In genomic region chr1:89461881-89462280, GRCm38 (mm10) we compare ENCODE assay signal across 27 mouse cellular contexts.
"Had no signal": no experiment of that assay in that cellular context is flagged by ENCODE, and none has a peak within 500 bp of the region (broad histone marks: within the 10 kb centered on the region; RNA-seq: fewer than 3 reads in every experiment).

No protein-coding gene starts in this region.

- ATAC-seq: forebrain, embryonic 13.5 days; forebrain, embryonic 14.5 days; forebrain, embryonic 15.5 days; forebrain, embryonic 16.5 days; forebrain, postnatal 0 days had no signal

- DNase-seq: cerebellum, adult 9-10 months; cerebellum, adult 9-11 months; cerebellum, postnatal 10 days; cerebellum, postnatal 14 days; cerebellum, postnatal 25 days; cerebellum, postnatal 36 days; embryo, embryonic 11 days; forebrain, postnatal 0 days; gastrocnemius, adult 2 months; gastrocnemius, postnatal 10 days; gastrocnemius, postnatal 14 days; gastrocnemius, postnatal 25 days; gastrocnemius, postnatal 36 days; heart, adult 11 months; heart, adult 18-20 months; heart, adult 2 months had no signal

- H3K4me3 ChIP-seq: embryonic facial prominence, embryonic 10.5 days; embryonic facial prominence, embryonic 12.5 days; embryonic facial prominence, embryonic 13.5 days; embryonic facial prominence, embryonic 15.5 days; erythroblast, embryonic 14.5 days; forebrain, embryonic 10.5 days; forebrain, embryonic 12.5 days; forebrain, embryonic 13.5 days; forebrain, embryonic 15.5 days; gastrocnemius, adult 2 months; heart, adult 2 months had no signal

- H3K27me3 ChIP-seq: embryonic facial prominence, embryonic 12.5 days; embryonic facial prominence, embryonic 13.5 days; embryonic facial prominence, embryonic 15.5 days; forebrain, embryonic 12.5 days; forebrain, embryonic 13.5 days; forebrain, embryonic 15.5 days had no signal

- H3K27ac ChIP-seq: embryonic facial prominence, embryonic 10.5 days; embryonic facial prominence, embryonic 12.5 days; embryonic facial prominence, embryonic 13.5 days; embryonic facial prominence, embryonic 15.5 days; forebrain, embryonic 10.5 days; forebrain, embryonic 12.5 days; forebrain, embryonic 13.5 days; forebrain, embryonic 15.5 days had no signal

- H3K9me3 ChIP-seq: embryonic facial prominence, embryonic 15.5 days had no signal

- H3K9ac ChIP-seq: embryonic facial prominence, embryonic 12.5 days; embryonic facial prominence, embryonic 13.5 days; embryonic facial prominence, embryonic 15.5 days; forebrain, embryonic 12.5 days; forebrain, embryonic 13.5 days; forebrain, embryonic 15.5 days; forebrain, postnatal 0 days had no signal

- H3K36me3 ChIP-seq: embryonic facial prominence, embryonic 12.5 days; embryonic facial prominence, embryonic 13.5 days; embryonic facial prominence, embryonic 15.5 days; forebrain, embryonic 15.5 days had no signal

- H3K4me2 ChIP-seq: embryonic facial prominence, embryonic 12.5 days; embryonic facial prominence, embryonic 13.5 days; embryonic facial prominence, embryonic 15.5 days; forebrain, embryonic 12.5 days; forebrain, embryonic 13.5 days; forebrain, embryonic 15.5 days had no signal
